In the genomic region with DNA sequence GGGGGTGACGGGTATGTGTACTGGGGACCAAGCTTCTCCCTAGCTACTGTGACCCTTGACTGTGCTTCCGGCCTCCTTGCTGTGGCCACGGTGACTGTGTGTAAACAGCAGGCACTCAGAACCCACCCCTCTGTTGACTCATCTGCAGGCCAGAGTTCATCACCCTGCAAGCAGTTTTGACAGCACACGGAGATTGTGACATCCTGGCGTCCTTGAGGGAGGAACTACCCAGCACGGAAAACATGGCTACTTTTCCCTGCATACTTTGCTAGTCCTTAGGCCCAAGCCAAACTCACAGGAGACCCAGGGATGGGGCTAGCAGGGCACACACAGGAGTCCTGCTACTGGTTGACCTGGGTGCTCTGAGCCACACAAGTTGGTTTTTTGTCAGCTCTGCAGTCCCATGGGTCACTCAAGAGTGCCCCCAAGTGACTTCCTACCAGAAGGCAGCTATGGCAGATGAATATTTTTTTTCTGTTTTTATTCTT, we compare ENCODE assay signal across 7 mouse cellular contexts. TPM values are rescaled to one million over a fixed set of nuclear protein-coding genes. Genes with fewer than 3 reads are reported as not detected.
DNase-seq lines count a peak whose midpoint lies in the region; ATAC-seq and TF ChIP-seq lines count a peak whose summit lies in the region.

No protein-coding gene starts in this region.

- no peak overlapping the region for H3K4me3 ChIP-seq in testis, adult 2 months (ENCODE audit: control insufficient read depth, low read depth, low read length)

- no peaks in the 10 kb centered on the region for H3K36me3 ChIP-seq in testis, adult 2 months (ENCODE audit: control insufficient read depth, insufficient read depth, low read length)

- H3K27ac ChIP-seq in testis, adult 2 months (ENCODE audit: control insufficient read depth, insufficient read depth, low read depth, low read length), result peak overlapping the region; percentile 30

- peak; percentile 22; the same call in 1 of the 2 replicates for TF ChIP-seq CTCF in testis, adult 2 months (IDR thresholded peaks at IDR 0.05; ENCODE audit: control insufficient read depth, insufficient read depth, insufficient replicate concordance, low read depth, low read length)

- ATAC-seq in inflammation-experienced regulatory T-cells, adult 6 months, result no peak

- DNase-seq in testis, postnatal 10 days (ENCODE audit: low spot score), result no peak
- DNase-seq in adrenal gland, postnatal 14 days, result peak; percentile 86
- peak; percentile 61 for DNase-seq in induced T-regulatory cell, adult 2 months (ENCODE audit: low read depth)
- peak; percentile 86 for DNase-seq in lung, postnatal 36 days
- no peak for DNase-seq in gastrocnemius, postnatal 14 days

- H3K4me1 ChIP-seq in testis, adult 2 months (ENCODE audit: control insufficient read depth, insufficient read depth, low read length), result peaks cover 8% of the 10 kb centered on the region

- TF ChIP-seq POLR2A in testis, adult 2 months (IDR thresholded peaks at IDR 0.05; ENCODE audit: control insufficient read depth, low read depth, low read length), result no peak

- intact Hi-C loops in gastrocnemius, postnatal 14 days (cut with DNase I; ENCODE audit: low total_unique reads), result no loop called here

- H3K27me3 ChIP-seq in testis, adult 2 months (ENCODE audit: control insufficient read depth, insufficient read depth, low read length), result no peaks in the 10 kb centered on the region

RNA-seq across cellular contexts. Expression of a gene that starts 5.0 kb away (rescaled TPM):
- 42.5 and 43.8 TPM in 2 replicates for polyA plus RNA-seq in testis, adult 2 months (2012; rRNA removed)
- total RNA-seq in adrenal gland, postnatal 14 days (2021), result 22.4 and 22.9 TPM in 2 replicates
- 10 to 100 TPM in 1 of 2 experiments, 1 to 10 TPM in 1; 9.0 to 10.3 TPM for total RNA-seq in gastrocnemius, postnatal 14 days (2021)
- 10 to 100 TPM; 30.5 to 37.0 (median 35.6) TPM for polyA plus RNA-seq in inflammation-experienced regulatory T-cells, adult 6 months (2017; shearing (Covaris generic))

RNA-seq across cellular contexts. Expression of a gene that starts 16.5 kb away (rescaled TPM):
- polyA plus RNA-seq in testis, adult 2 months (2012; rRNA removed), result 77.9 and 84.7 TPM in 2 replicates
- 78.9 and 83.1 TPM in 2 replicates for total RNA-seq in adrenal gland, postnatal 14 days (2021)
- total RNA-seq in gastrocnemius, postnatal 14 days (2021), result 10 to 100 TPM; 64.9 to 73.0 TPM
- 100 to 1,000 TPM; 138 to 187 (median 180) TPM for polyA plus RNA-seq in inflammation-experienced regulatory T-cells, adult 6 months (2017; shearing (Covaris generic))

RNA-seq across cellular contexts. Expression of a gene that starts 16.7 kb away (rescaled TPM):
- polyA plus RNA-seq in testis, adult 2 months (2012; rRNA removed), result 179 and 198 TPM in 2 replicates
- total RNA-seq in adrenal gland, postnatal 14 days (2021), result 235 and 252 TPM in 2 replicates
- 100 to 1,000 TPM; 116 to 117 TPM for total RNA-seq in gastrocnemius, postnatal 14 days (2021)
- polyA plus RNA-seq in inflammation-experienced regulatory T-cells, adult 6 months (2017; shearing (Covaris generic)), result 100 to 1,000 TPM; 133 to 156 (median 138) TPM

RNA-seq across cellular contexts. Expression of a gene that starts 33.6 kb away (rescaled TPM):
- polyA plus RNA-seq in testis, adult 2 months (2012; rRNA removed), result 768 and 853 TPM in 2 replicates
- total RNA-seq in adrenal gland, postnatal 14 days (2021), result 1,600 and 1,776 TPM in 2 replicates
- 1,000 to 10,000 TPM; 1,030 to 1,066 TPM for total RNA-seq in gastrocnemius, postnatal 14 days (2021)
- polyA plus RNA-seq in inflammation-experienced regulatory T-cells, adult 6 months (2017; shearing (Covaris generic)), result 1,000 to 10,000 TPM; 2,608 to 4,221 (median 3,776) TPM

RNA-seq across cellular contexts. Expression of a gene that starts 37.7 kb away (rescaled TPM):
- polyA plus RNA-seq in testis, adult 2 months (2012; rRNA removed), result 23.9 and 26.9 TPM in 2 replicates
- total RNA-seq in adrenal gland, postnatal 14 days (2021), result 116 and 123 TPM in 2 replicates
- 100 to 1,000 TPM; 118 to 122 TPM for total RNA-seq in gastrocnemius, postnatal 14 days (2021)
- 10 to 100 TPM; 67.7 to 85.1 (median 84.4) TPM for polyA plus RNA-seq in inflammation-experienced regulatory T-cells, adult 6 months (2017; shearing (Covaris generic))

Comparison
In these comparisons a context has a peak if more than half of its experiments do, and no peak if none do; other contexts are left out.
1. DNase-seq: peak in adrenal gland, postnatal 14 days (single experiment), induced T-regulatory cell, adult 2 months (single experiment) and lung, postnatal 36 days (single experiment); none in testis, postnatal 10 days (single experiment) and gastrocnemius, postnatal 14 days (single experiment).